In the genomic region with DNA sequence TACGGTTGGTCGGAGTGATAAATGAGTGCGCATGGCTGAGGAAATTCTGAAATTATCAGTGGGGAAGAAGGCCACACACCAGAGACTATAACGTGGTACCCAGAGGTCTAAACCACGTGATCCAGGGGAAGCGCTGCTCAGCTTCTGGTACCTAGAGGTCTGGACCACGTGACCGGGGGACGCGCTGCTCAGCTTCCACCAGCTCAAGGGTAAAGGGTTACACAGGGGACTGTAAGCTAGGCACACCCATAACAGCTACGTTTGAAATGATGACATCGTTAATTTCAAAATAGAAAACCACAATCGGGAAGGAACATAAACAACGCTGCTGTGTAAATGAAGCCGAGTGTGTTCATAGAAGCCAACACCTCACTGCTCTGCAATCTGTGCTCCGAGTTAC, we compare ENCODE assay signal across 22 mouse cellular contexts. TPM values are rescaled to one million over a fixed set of nuclear protein-coding genes. Genes with fewer than 3 reads are reported as not detected.
A peak's percentile ranks its signal among the peaks of the same experiment; 100 is the strongest.
DNase-seq lines count a peak whose midpoint lies in the region; ATAC-seq lines count a peak whose summit lies in the region.
"Had no signal": no experiment of that assay in that cellular context is flagged by ENCODE, and none has a peak within 500 bp of the region (broad histone marks: within the 10 kb centered on the region; RNA-seq: fewer than 3 reads in every experiment).

No protein-coding gene starts in this region.

- ATAC-seq in granulocyte monocyte progenitor cell, adult 5-6 weeks (replicated peaks; ENCODE audit: poor library complexity, severe bottlenecking): peak; percentile 80
- peak; percentile 59 for ATAC-seq in monocyte, adult 5-6 weeks (replicated peaks; ENCODE audit: insufficient number of reproducible peaks, low FRiP score, low TSS enrichment, poor library complexity, severe bottlenecking)
- ATAC-seq: forebrain, embryonic 14.5 days; forebrain, postnatal 0 days; hindbrain, embryonic 16.5 days; intestine, embryonic 15.5 days had no signal

- DNase-seq in ES-CJ7 (ENCODE audit: low read depth, low spot score) (peak; percentile 74), ZHBTc4 (ENCODE audit: low read depth, low spot score) (peak; percentile 59)
- no peak for DNase-seq in lung, postnatal 36 days
- no peak for DNase-seq in spleen, postnatal 36 days (ENCODE audit: low spot score in 2 of 2)
- no peak for DNase-seq in left cerebral cortex, adult 18-20 months (ENCODE audit: low spot score in 2 of 2)
- DNase-seq: adrenal gland, postnatal 10 days; B cell, adult 2 months; cerebellum, adult 11-12 months; cerebellum, adult 8-10 months; cerebellum, postnatal 14 days; forebrain, postnatal 0 days; gastrocnemius, adult 2 months; gastrocnemius, postnatal 14 days; heart, adult 18-20 months; heart, postnatal 10 days; heart, postnatal 36 days had no signal

RNA-seq across cellular contexts. Expression of a gene that starts 57.5 kb away (rescaled TPM):
- 5.4 TPM in 2 replicates for total RNA-seq in granulocyte monocyte progenitor cell, adult 5-6 weeks (2014; fragmentation: Nextera tagmentation)
- 4.4 and 7.0 TPM in 2 replicates for total RNA-seq in granulocyte monocyte progenitor cell, adult 5-6 weeks (2017)
- total RNA-seq in monocyte, adult 5-6 weeks (2017): 6.4 to 15.3 TPM (median 11.0 TPM) in 3 replicates
- total RNA-seq in left cerebral cortex, adult 18-20 months (2021): 10 to 100 TPM; 19.2 to 23.3 TPM
- total RNA-seq: MEL had no signal

Comparison
In these comparisons a context has a peak if more than half of its experiments do, and no peak if none do; other contexts are left out.
1. DNase-seq: peak in ES-CJ7 (single experiment) and ZHBTc4 (single experiment); none in lung, postnatal 36 days (single experiment), spleen, postnatal 36 days (0 of 2) and left cerebral cortex, adult 18-20 months (0 of 2).